Mouse (Mus musculus) hematopoietic stem cell, adult 5-6 weeks (primary cell): ENCODE measurements around the gene Bcat1. TPM values are rescaled to one million over a fixed set of nuclear protein-coding genes. Genes with fewer than 3 reads are reported as not detected.
"Not testable (repeated sequence)": the region's sequence is repeated elsewhere in the genome, so short reads cannot be mapped to it uniquely, and the experiment has no call there.

Experiments
- ATAC-seq, 2 experiments: fragments of 125-278 bp in 1 of 2; replicated peaks in 1 of 2; 2 replicates each; pipeline ENCODE4 v1.8.0; 2016 to 2017; ENCODE audit warnings: inconsistent platforms in 2 of 2, mild to moderate bottlenecking in 2 of 2, moderate number of reproducible peaks in 2 of 2, low read depth in 1 of 2, moderate TSS enrichment in 1 of 2; ENCODE audit not compliant: low FRiP score in 2 of 2, poor library complexity in 2 of 2, severe bottlenecking in 2 of 2, insufficient read depth in 1 of 2, low TSS enrichment in 1 of 2
- total RNA-seq: library from RNA; stranded (forward); fragments of 172-1452, 232-1000 nt; gene quantifications from 2 replicates; pipeline ENCODE4 v1.2.3, GENCODE M21; 2017

Bcat1 gene
- total RNA-seq, 1 experiment from 2014 or later = 0.79 TPM

GRCm38 (mm10) chr6:145104241-145104939 lies 28.4 kb upstream of the Bcat1 start:
- ATAC-seq = no peak

DNA sequence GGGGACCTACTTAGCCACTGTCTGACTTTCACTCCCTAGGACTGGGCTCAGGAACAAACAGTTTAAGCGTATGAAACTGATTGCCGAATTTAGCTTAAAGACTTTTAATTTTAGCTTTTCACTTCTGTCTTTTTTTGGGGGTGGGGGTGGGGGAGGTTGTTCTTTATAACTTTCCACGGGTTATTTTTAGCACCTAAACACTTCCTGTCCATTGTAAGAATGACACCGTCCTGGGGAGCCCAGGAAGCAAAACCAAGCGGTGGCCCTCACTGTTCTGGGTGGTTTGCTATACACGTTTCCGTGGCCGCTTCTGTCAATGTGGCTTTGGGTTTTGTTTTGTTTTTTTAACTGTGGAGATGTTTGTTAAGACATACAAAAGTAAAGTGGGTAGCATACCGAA lies 24.9 kb upstream of the Bcat1 start:
- peak in 1 of 2 experiments; percentile 65; a peak in 3 of 4 replicates for ATAC-seq

- ATAC-seq = no peak
Observed at GRCm38 (mm10) chr6:145094431-145094830, 18.4 kb upstream of the Bcat1 start.

DNA sequence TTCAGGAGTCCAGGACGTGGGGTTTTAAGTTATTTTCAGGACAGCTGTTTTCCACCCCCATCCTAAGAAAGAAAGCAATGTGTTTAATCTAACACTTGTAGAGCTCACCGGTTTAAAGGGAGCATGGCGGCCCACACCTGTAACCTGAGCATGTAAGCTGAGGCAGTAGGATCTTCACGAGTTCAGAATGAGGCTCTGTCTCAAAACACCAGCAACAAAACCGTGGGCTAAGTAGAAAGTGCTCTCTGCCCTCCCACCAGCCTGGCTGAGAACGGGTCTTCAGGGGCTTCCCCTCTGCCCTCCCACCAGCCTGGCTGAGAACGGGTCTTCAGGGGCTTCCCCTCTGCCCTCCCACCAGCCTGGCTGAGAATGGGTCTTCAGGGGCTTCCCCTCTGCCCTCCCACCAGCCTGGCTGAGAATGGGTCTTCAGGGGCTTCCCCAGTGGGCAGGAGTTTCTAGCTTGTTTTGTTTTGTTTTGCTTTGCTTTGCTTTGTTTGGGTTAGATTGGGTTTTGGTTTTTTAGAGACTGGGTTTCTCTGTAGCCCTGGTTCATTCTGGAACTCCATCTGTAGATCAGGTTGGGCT lies 17.1 kb upstream of the Bcat1 start:
- ATAC-seq = not testable (repeated sequence)

DNA sequence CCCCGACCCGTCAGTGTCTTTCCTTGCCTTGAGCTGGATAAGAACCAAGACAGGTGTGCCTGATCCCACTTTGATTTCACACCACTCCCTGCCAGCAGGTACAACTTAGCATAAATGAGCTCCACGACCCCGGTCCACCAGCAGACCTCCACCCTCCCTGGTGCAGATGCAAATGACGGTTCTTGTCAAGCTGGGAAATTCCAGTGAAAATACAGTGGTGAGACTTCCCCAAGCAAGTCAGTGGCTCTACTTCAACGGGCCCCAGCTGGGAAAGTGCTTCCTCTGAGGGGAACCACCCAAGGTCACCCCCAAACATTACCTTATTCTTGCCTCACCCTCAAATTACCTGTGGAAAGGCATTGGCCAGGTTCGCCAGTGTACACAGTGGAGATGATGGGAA lies 16.0 kb upstream of the Bcat1 start:
- ATAC-seq = no peak

DNA sequence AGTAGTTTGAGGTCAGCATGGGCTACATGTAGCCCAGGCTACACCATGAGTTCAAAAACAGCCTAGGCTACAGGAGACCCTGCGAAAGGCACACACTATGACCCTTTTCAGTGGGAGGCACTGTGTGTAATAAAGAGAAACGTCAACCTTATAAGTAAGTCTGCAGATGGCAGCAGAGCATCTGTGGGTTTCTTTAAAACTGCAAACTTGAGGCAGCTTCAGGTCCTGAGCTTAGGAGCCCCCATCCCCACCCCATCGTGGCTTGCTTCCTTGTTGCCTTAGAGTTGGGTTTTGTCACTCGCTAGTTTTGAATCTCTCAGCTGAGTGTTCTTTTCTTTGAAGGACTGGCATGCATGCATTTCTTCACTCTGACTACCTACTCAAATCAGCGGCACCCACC lies 14.9 kb upstream of the Bcat1 start:
- ATAC-seq = no peak

- no peak for ATAC-seq
Observed at GRCm38 (mm10) chr6:145090201-145090863, 14.3 kb upstream of the Bcat1 start.

DNA sequence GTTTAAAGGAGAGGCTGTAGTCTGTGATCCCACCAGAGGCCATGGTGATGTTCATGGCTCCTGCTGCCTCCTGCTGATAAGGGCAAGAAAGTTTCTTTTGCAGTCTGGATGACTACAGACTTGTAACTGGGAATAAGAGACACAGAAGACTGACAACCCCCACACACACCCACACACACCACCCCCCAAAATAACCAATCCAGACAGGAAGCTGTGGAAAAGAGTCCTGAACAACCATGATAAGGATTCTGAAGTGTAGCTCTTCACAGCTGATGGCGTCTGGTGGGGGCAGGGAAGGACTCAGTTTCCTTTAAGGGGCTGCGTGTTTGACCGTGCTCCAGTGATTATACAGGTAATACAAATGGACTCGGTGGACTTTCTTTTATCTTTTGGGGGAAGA lies 13.4 kb upstream of the Bcat1 start:
- ATAC-seq = peak; percentile 17 to 59; a peak in 3 of 4 replicates

- ATAC-seq = no peak
Observed at GRCm38 (mm10) chr6:145088451-145089113, 12.6 kb upstream of the Bcat1 start.

- ATAC-seq = no peak
Observed at GRCm38 (mm10) chr6:145084343-145085117, 8.5 kb upstream of the Bcat1 start.

DNA sequence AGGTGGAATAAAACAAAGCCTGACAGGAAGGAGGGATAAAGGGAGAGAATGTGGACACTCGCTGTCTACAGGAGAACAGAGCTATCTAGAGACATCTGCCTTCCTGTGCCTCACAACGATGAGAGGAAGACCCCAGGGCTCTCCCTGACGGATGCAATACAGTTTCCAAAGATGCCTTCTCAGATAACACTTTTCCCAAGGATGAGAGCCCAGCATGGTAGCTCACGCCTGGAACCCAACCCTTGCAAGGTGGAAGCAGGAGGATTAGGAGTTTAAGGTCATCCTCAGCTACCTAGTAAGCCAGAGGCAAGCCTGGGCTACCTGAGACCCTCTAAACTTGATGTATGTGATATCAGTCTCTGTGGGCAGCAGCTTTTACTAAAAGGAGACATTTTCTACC lies 5.7 kb upstream of the Bcat1 start:
- no peak for ATAC-seq

DNA sequence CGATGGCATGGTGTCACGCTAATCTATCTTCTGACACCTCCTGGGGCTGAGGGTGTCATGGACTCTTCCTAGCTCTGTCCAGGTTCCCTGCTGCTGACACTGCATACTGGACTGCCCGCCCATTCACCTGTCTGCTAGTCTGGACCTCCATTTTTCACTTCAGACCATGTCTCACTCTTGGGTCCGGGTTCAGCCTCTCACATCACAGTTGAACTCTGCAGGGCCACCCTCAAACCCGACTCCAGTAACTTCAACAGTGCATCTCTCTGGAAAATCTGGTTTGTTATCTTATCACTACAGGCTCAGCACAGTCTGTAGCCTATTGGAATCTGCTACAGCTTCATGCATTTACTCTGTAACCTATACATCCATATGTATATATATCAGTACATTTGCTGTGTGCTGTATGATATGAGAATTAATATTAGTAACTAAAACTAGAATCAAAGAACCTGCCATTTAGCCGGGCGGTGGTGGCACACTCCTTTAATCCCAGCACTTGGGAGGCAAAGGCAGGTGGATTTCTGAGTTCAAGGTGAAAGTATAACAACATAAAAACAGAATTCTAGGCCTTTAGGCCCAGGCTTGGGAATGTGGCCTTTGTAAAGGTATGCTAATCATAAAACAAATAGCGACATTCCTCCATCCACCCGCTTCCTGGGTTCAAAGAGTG lies 3.2 kb upstream of the Bcat1 start:
- no peak for ATAC-seq

DNA sequence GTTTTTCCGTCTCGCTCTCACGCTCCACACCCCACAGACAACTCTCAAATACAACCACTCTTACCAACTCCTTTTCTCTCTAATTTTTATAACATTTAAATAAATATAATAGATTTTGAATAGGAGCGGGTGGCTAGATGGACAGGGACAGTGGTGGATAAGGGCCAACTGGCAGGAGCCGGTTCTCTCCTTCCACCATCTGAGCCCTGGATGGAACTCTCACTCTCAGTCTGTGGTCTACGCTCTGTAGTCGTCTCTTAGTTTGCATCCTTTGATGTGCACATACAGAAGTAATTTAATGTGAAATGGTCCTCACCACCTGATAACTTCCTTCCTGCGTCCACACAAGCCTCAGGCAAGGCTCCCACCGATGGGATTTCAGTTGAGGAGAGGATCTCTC lies 302 bp upstream of the Bcat1 start:
- ATAC-seq = no peak

GRCm38 (mm10) chr6:145075088-145075547 lies 866 bp downstream of the Bcat1 start:
- 0 out of 4 replicates have a peak, but pooled peaks have one; percentile 9 to 43 for ATAC-seq

DNA sequence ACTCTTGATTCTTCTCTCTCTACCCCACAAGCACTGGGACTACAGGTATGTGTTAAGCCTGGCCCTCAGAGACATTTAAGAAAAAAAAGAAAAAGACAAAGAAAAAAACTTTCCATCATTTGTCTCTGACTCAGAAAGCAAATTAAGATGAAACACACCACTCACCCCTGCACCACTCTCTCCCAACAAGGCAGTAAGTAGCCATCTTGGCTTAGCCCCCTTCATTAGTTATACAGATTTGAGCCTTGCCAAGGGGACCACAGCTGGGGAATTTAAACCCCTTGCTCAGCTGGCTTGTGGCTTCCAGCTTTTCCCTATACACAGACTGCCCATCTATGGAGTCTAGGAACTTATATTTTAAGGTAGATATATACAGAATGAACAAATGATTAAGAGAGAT lies 1.5 kb downstream of the Bcat1 start:
- no peak for ATAC-seq

- peak in 1 of 2 experiments; percentile 69; a peak in 2 of 4 replicates for ATAC-seq
Observed at GRCm38 (mm10) chr6:145069921-145070320, 6.1 kb downstream of the Bcat1 start.

- peak; percentile 42 to 56; a peak in 3 of 4 replicates for ATAC-seq
Observed at GRCm38 (mm10) chr6:145069397-145069796, 6.6 kb downstream of the Bcat1 start.
